Mouse (Mus musculus): Measurements from ENCODE around the gene Pkmyt1. TPM values are rescaled to one million over a fixed set of nuclear protein-coding genes. Genes with fewer than 3 reads are reported as not detected.

Gene Pkmyt1
- polyA plus RNA-seq, 1 experiment from 2014 or later: 64.5 TPM

- H3K4me3 ChIP-seq: peak overlapping the region; percentile 51
- H3K27me3 ChIP-seq (ENCODE audit: poor library complexity, severe bottlenecking): peaks cover 92% of the 10 kb centered on the region
- 4% methylated on average over 14 of the region's 14 CpGs for WGBS
- DNase-seq (ENCODE audit: extremely low spot score, low spot score): no peak
- no peaks in the 10 kb centered on the region for H3K36me3 ChIP-seq (replicated peaks)
- 0 out of 2 replicates have a peak, but pooled peaks cover 7% of the 10 kb centered on the region for H3K9me3 ChIP-seq
- H3K4me1 ChIP-seq: peaks cover 53% of the 10 kb centered on the region
- no peak overlapping the region for H3K27ac ChIP-seq
Observed at GRCm38 (mm10) chr17:23744651-23745050, 18.5 kb downstream of the Pkmyt1 start.

- peak within 1 kb of the TSS; percentile 51 for H3K4me3 ChIP-seq
Observed at GRCm38 (mm10) chr17:23745301-23746251, 19.4 kb downstream of the Pkmyt1 start, which contains the start of gene Kremen2. Kremen2 (minus strand) TSS chr17:23745833.

GRCm38 (mm10) chr17:23746311-23746710 is 20.2 kb downstream of the Pkmyt1 start:
- no peak for DNase-seq (ENCODE audit: extremely low spot score, low spot score)
- Histone ChIP-seq H3K36me3 (replicated peaks) (peaks cover 8% of the 10 kb centered on the region), H3K27me3 (ENCODE audit: poor library complexity, severe bottlenecking) (peaks cover 76% of the 10 kb centered on the region), H3K27ac (0 out of 2 replicates have a peak overlapping the region, but pooled peaks have one; percentile 49), H3K4me1 (peaks cover 40% of the 10 kb centered on the region), H3K4me3 (peak overlapping the region; percentile 51), H3K9me3 (0 out of 2 replicates have a peak, but pooled peaks cover 4% of the 10 kb centered on the region)
- 1% methylated on average over 12 of the region's 12 CpGs for WGBS

More at GRCm38 (mm10) chr17:23745301-23746251, 19.4 kb downstream of the Pkmyt1 start, which contains the start of gene Kremen2:
- DNase-seq (ENCODE audit: extremely low spot score, low spot score): no peak
- Histone ChIP-seq H3K27me3 (ENCODE audit: poor library complexity, severe bottlenecking) (peaks cover 83% of the 10 kb centered on the region), H3K9me3 (0 out of 2 replicates have a peak, but pooled peaks cover 7% of the 10 kb centered on the region), H3K36me3 (replicated peaks) (0 out of 2 replicates have a peak, but pooled peaks cover 5% of the 10 kb centered on the region), H3K4me1 (peaks cover 44% of the 10 kb centered on the region), H3K27ac (peak within 1 kb of the TSS; percentile 49; the same call in 1 of the 2 replicates)
- under 1% methylated on average over 39 of the region's 45 CpGs for WGBS

GRCm38 (mm10) chr17:23746767-23747166 is 20.6 kb downstream of the Pkmyt1 start:
- DNase-seq (ENCODE audit: extremely low spot score, low spot score): no peak
- Histone ChIP-seq H3K27ac (no peak overlapping the region), H3K27me3 (ENCODE audit: poor library complexity, severe bottlenecking) (peaks cover 71% of the 10 kb centered on the region), H3K4me1 (peaks cover 40% of the 10 kb centered on the region), H3K36me3 (replicated peaks) (peaks cover 12% of the 10 kb centered on the region), H3K4me3 (no peak overlapping the region), H3K9me3 (no peaks in the 10 kb centered on the region)
- 77% methylated on average over 3 of the region's 3 CpGs for WGBS

GRCm38 (mm10) chr17:23747471-23747870 is 21.3 kb downstream of the Pkmyt1 start:
- H3K36me3 ChIP-seq (replicated peaks): peaks cover 19% of the 10 kb centered on the region
- 89% methylated on average over 3 of the region's 3 CpGs for WGBS
- H3K27me3 ChIP-seq (ENCODE audit: poor library complexity, severe bottlenecking): peaks cover 64% of the 10 kb centered on the region
- H3K9me3 ChIP-seq: no peaks in the 10 kb centered on the region
- no peak overlapping the region for H3K27ac ChIP-seq
- DNase-seq (ENCODE audit: extremely low spot score, low spot score): no peak
- no peak overlapping the region for H3K4me3 ChIP-seq
- peaks cover 35% of the 10 kb centered on the region for H3K4me1 ChIP-seq

- H3K27ac ChIP-seq: no peak overlapping the region
- DNase-seq (ENCODE audit: extremely low spot score, low spot score): no peak
- peaks cover 31% of the 10 kb centered on the region for H3K4me1 ChIP-seq
- no peaks in the 10 kb centered on the region for H3K9me3 ChIP-seq
- no peak overlapping the region for H3K4me3 ChIP-seq
- WGBS: 52% methylated on average over 6 of the region's 6 CpGs
- peaks cover 25% of the 10 kb centered on the region for H3K36me3 ChIP-seq (replicated peaks)
- peaks cover 59% of the 10 kb centered on the region for H3K27me3 ChIP-seq (ENCODE audit: poor library complexity, severe bottlenecking)
Observed at GRCm38 (mm10) chr17:23748026-23748425, 21.9 kb downstream of the Pkmyt1 start.

GRCm38 (mm10) chr17:23748631-23749391 is 22.7 kb downstream of the Pkmyt1 start:
- H3K36me3 ChIP-seq (replicated peaks): peaks cover 33% of the 10 kb centered on the region
- no peak overlapping the region for H3K27ac ChIP-seq
- peaks cover 31% of the 10 kb centered on the region for H3K4me1 ChIP-seq
- no peak for DNase-seq (ENCODE audit: extremely low spot score, low spot score)
- 41% methylated on average over 10 of the region's 10 CpGs for whole genome bisulfite sequencing
- H3K4me3 ChIP-seq: peak overlapping the region; percentile 14; the same call in 1 of the 2 replicates
- H3K27me3 ChIP-seq (ENCODE audit: poor library complexity, severe bottlenecking): peaks cover 51% of the 10 kb centered on the region
- H3K9me3 ChIP-seq: no peaks in the 10 kb centered on the region

- no peak for DNase-seq (ENCODE audit: extremely low spot score, low spot score)
- Histone ChIP-seq H3K27me3 (ENCODE audit: poor library complexity, severe bottlenecking) (peaks cover 43% of the 10 kb centered on the region), H3K4me1 (peaks cover 25% of the 10 kb centered on the region), H3K27ac (no peak overlapping the region), H3K9me3 (no peaks in the 10 kb centered on the region), H3K36me3 (replicated peaks) (peaks cover 40% of the 10 kb centered on the region), H3K4me3 (no peak overlapping the region)
- 81% methylated on average over 11 of the region's 11 CpGs for WGBS
Observed at GRCm38 (mm10) chr17:23749400-23750191, 23.5 kb downstream of the Pkmyt1 start.

- H3K27ac ChIP-seq: no peak overlapping the region
- H3K4me1 ChIP-seq: no peaks in the 10 kb centered on the region
- H3K9me3 ChIP-seq: peaks cover 3% of the 10 kb centered on the region; the same call in 1 of the 2 replicates
- peaks cover 97% of the 10 kb centered on the region for H3K36me3 ChIP-seq (replicated peaks)
- no peak overlapping the region for H3K4me3 ChIP-seq
- 90% methylated on average over 13 of the region's 13 CpGs for WGBS
- DNase-seq (ENCODE audit: extremely low spot score, low spot score): no peak
- H3K27me3 ChIP-seq (ENCODE audit: poor library complexity, severe bottlenecking): no peaks in the 10 kb centered on the region
Observed at GRCm38 (mm10) chr17:23755689-23756088, 29.6 kb downstream of the Pkmyt1 start.

GRCm38 (mm10) chr17:23757581-23757980 is 31.4 kb downstream of the Pkmyt1 start:
- DNase-seq (ENCODE audit: extremely low spot score, low spot score): no peak
- 94% methylated on average over 9 of the region's 9 CpGs for WGBS
- Histone ChIP-seq H3K4me3 (no peak overlapping the region), H3K4me1 (no peaks in the 10 kb centered on the region), H3K27me3 (ENCODE audit: poor library complexity, severe bottlenecking) (no peaks in the 10 kb centered on the region), H3K36me3 (replicated peaks) (peaks cover 100% of the 10 kb centered on the region), H3K9me3 (peaks cover 3% of the 10 kb centered on the region; the same call in 1 of the 2 replicates), H3K27ac (no peak overlapping the region)

GRCm38 (mm10) chr17:23758801-23759200 is 32.7 kb downstream of the Pkmyt1 start:
- DNase-seq (ENCODE audit: extremely low spot score, low spot score): no peak
- H3K27ac ChIP-seq: no peak overlapping the region
- no peaks in the 10 kb centered on the region for H3K4me1 ChIP-seq
- H3K4me3 ChIP-seq: no peak overlapping the region
- 87% methylated on average over 8 of the region's 8 CpGs for WGBS
- peaks cover 3% of the 10 kb centered on the region; the same call in 1 of the 2 replicates for H3K9me3 ChIP-seq
- H3K27me3 ChIP-seq (ENCODE audit: poor library complexity, severe bottlenecking): no peaks in the 10 kb centered on the region
- peaks cover 100% of the 10 kb centered on the region for H3K36me3 ChIP-seq (replicated peaks)

- DNase-seq (ENCODE audit: extremely low spot score, low spot score): no peak
- Histone ChIP-seq H3K4me3 (no peak overlapping the region), H3K27me3 (ENCODE audit: poor library complexity, severe bottlenecking) (no peaks in the 10 kb centered on the region), H3K27ac (no peak overlapping the region), H3K4me1 (no peaks in the 10 kb centered on the region), H3K9me3 (peaks cover 3% of the 10 kb centered on the region; the same call in 1 of the 2 replicates), H3K36me3 (replicated peaks) (peaks cover 94% of the 10 kb centered on the region)
- 95% methylated on average over 9 of the region's 9 CpGs for WGBS
Observed at GRCm38 (mm10) chr17:23760231-23760630, 34.1 kb downstream of the Pkmyt1 start.

Measured in forebrain, embryonic 10.5 days (tissue).